Mouse (Mus musculus) myocyte (in vitro differentiated cells): ENCODE data around the gene Cnrip1. TPM values are rescaled to one million over a fixed set of nuclear protein-coding genes. Genes with fewer than 3 reads are reported as not detected.
A peak's percentile ranks its signal among the peaks of the same experiment; 100 is the strongest.
"Not testable (repeated sequence)": the region's sequence is repeated elsewhere in the genome, so short reads cannot be mapped to it uniquely, and the experiment has no call there.

Experiments
- H3K27me3 ChIP-seq: one replicate; pipeline ENCODE4 v1.6.1; 2011; ENCODE audit not compliant: control insufficient read depth, insufficient read depth, insufficient read length
- H3K36me3 ChIP-seq: one replicate; pipeline ENCODE4 v1.6.1; 2011; ENCODE audit not compliant: control insufficient read depth, insufficient read depth
- H3K4me2 ChIP-seq: one replicate; pipeline ENCODE4 v1.6.1; 2011; ENCODE audit warnings: low read depth, control low read depth
- H3K4me3 ChIP-seq: one replicate; pipeline ENCODE4 v1.5.1; 2011; ENCODE audit warnings: mild to moderate bottlenecking, control low read depth, moderate library complexity
- H3K79me2 ChIP-seq: one replicate; pipeline ENCODE4 v1.6.1; 2011; ENCODE audit not compliant: control insufficient read depth, insufficient read depth
- H3ac ChIP-seq: one replicate; pipeline ENCODE4 v1.6.1; 2011; ENCODE audit not compliant: control insufficient read depth, insufficient read length
- CEBPB ChIP-seq: IDR thresholded peaks from 2 replicates; pipeline ENCODE4 v1.6.1; 2011; ENCODE audit warnings: mild to moderate bottlenecking, moderate library complexity; ENCODE audit not compliant: poor library complexity, insufficient read depth, severe bottlenecking
- E2F4 ChIP-seq: IDR thresholded peaks from one replicate; pipeline ENCODE4 v1.6.1; 2011; ENCODE audit warnings: mild to moderate bottlenecking, control low read depth, moderate library complexity; ENCODE audit not compliant: insufficient read depth
- MAX ChIP-seq: IDR thresholded peaks from one replicate; pipeline ENCODE4 v1.6.1; 2011; ENCODE audit warnings: low read depth, mild to moderate bottlenecking, control low read depth
- MYOD1 ChIP-seq, 3 experiments: IDR thresholded peaks; one replicate each; pipeline ENCODE4 v1.6.1; 2011; ENCODE audit warnings: control low read depth in 2 of 3, low read depth in 2 of 3, mild to moderate bottlenecking in 2 of 3, moderate library complexity in 1 of 3; ENCODE audit not compliant: insufficient read length in 2 of 3, control insufficient read depth in 1 of 3
- MYOG ChIP-seq, 3 experiments: IDR thresholded peaks; one replicate each; pipeline ENCODE4 v1.6.1; 2011; ENCODE audit warnings: control low read depth in 2 of 3, low read depth in 2 of 3, mild to moderate bottlenecking in 2 of 3; ENCODE audit not compliant: insufficient read length in 2 of 3, control insufficient read depth in 1 of 3, insufficient read depth in 1 of 3
- POLR2A ChIP-seq: IDR thresholded peaks from one replicate; pipeline ENCODE4 v1.6.1; 2011; ENCODE audit warnings: low read depth, mild to moderate bottlenecking, control low read depth, moderate library complexity; ENCODE audit not compliant: insufficient read length
- POLR2AphosphoS2 ChIP-seq: IDR thresholded peaks from one replicate; pipeline ENCODE4 v1.6.1; 2011; ENCODE audit warnings: low read depth, control low read depth; ENCODE audit not compliant: insufficient read length
- REST ChIP-seq: IDR thresholded peaks from one replicate; pipeline ENCODE4 v1.6.1; 2011; ENCODE audit warnings: mild to moderate bottlenecking, control low read depth, moderate library complexity; ENCODE audit not compliant: insufficient read depth, insufficient read length
- SRF ChIP-seq: IDR thresholded peaks from one replicate; pipeline ENCODE4 v1.6.1; 2011; ENCODE audit warnings: low read depth; ENCODE audit not compliant: control insufficient read depth, insufficient read length
- TCF12 ChIP-seq: IDR thresholded peaks from one replicate; pipeline ENCODE4 v1.6.1; 2011; ENCODE audit warnings: mild to moderate bottlenecking, control low read depth; ENCODE audit not compliant: poor library complexity, insufficient read depth, severe bottlenecking
- TCF3 ChIP-seq: IDR thresholded peaks from one replicate; pipeline ENCODE4 v1.6.1; 2011; ENCODE audit warnings: low read depth, control low read depth; ENCODE audit not compliant: insufficient read length
- USF1 ChIP-seq: IDR thresholded peaks from one replicate; pipeline ENCODE4 v1.6.1; 2011; ENCODE audit warnings: low read depth, mild to moderate bottlenecking, control low read depth, moderate library complexity
- polyA plus RNA-seq: library from polyadenylated mRNA; unstranded; fragments of >200 nt; fragmentation: generic; extraction: Trizol; gene quantifications from one replicate; pipeline ENCODE4 v1.2.1, GENCODE M21; 2012; ENCODE audit warnings: missing spikeins

Gene Cnrip1
- 0.49 TPM for polyA plus RNA-seq

- Histone ChIP-seq H3K4me3 (no peak within 1 kb of the TSS), H3K4me2 (peak within 1 kb of the TSS; percentile 18), H3ac (no peak within 1 kb of the TSS), H3K27me3 (no peaks in the 10 kb centered on the region), H3K36me3 (no peaks in the 10 kb centered on the region), H3K79me2 (no peaks in the 10 kb centered on the region)
- TF ChIP-seq CEBPB (no peak), MYOG (IDR thresholded peaks at IDR 0.05; ENCODE audit: control insufficient read depth in 1 of 3, insufficient read depth in 1 of 3, insufficient read length in 2 of 3, low read depth in 2 of 3) (no peak)
These were observed at the start of gene Cnrip1, which contains the start of gene Plek for GRCm38 (mm10) chr11:17051545-17052475. Gene Cnrip1 (plus strand): TSS chr11:17051586. Gene Plek (minus strand): TSS chr11:17052381.

- no peak overlapping the region for H3K4me2 ChIP-seq
- TF ChIP-seq MAX (no peak), E2F4 (no peak), MYOD1 (IDR thresholded peaks at IDR 0.05; ENCODE audit: control insufficient read depth in 1 of 3, insufficient read length in 2 of 3, low read depth in 2 of 3) (no peak), USF1 (no peak), SRF (no peak), TCF3 (no peak), CEBPB (no peak), TCF12 (no peak), POLR2AphosphoS2 (no peak), REST (no peak), POLR2A (no peak), MYOG (IDR thresholded peaks at IDR 0.05; ENCODE audit: control insufficient read depth in 1 of 3, insufficient read depth in 1 of 3, insufficient read length in 2 of 3, low read depth in 2 of 3) (no peak)
These were observed 48.5 kb upstream of the Cnrip1 start for GRCm38 (mm10) chr11:17002739-17003373.

GRCm38 (mm10) chr11:17003757-17004156 is 47.6 kb upstream of the Cnrip1 start:
- Histone ChIP-seq H3K4me3 (no peak overlapping the region), H3ac (no peak overlapping the region), H3K79me2 (no peaks in the 10 kb centered on the region), H3K36me3 (no peaks in the 10 kb centered on the region), H3K4me2 (no peak overlapping the region), H3K27me3 (no peaks in the 10 kb centered on the region)
- TF ChIP-seq CEBPB (no peak), REST (no peak), SRF (no peak), POLR2AphosphoS2 (no peak), E2F4 (no peak), TCF12 (no peak), MYOG (IDR thresholded peaks at IDR 0.05; ENCODE audit: control insufficient read depth in 1 of 3, insufficient read depth in 1 of 3, insufficient read length in 2 of 3, low read depth in 2 of 3) (no peak), MAX (no peak), USF1 (no peak)

More at GRCm38 (mm10) chr11:17002739-17003373, 48.5 kb upstream of the Cnrip1 start:
- H3K27me3 ChIP-seq = no peaks in the 10 kb centered on the region
- H3K36me3 ChIP-seq = no peaks in the 10 kb centered on the region
- H3ac ChIP-seq = no peak overlapping the region
- H3K79me2 ChIP-seq = no peaks in the 10 kb centered on the region
- no peak overlapping the region for H3K4me3 ChIP-seq

GRCm38 (mm10) chr11:17004899-17005846 is 46.2 kb upstream of the Cnrip1 start:
- no peaks in the 10 kb centered on the region for H3K79me2 ChIP-seq
- H3K27me3 ChIP-seq = no peaks in the 10 kb centered on the region
- H3ac ChIP-seq = no peak overlapping the region
- no peak for TF ChIP-seq TCF12
- TF ChIP-seq REST = no peak
- no peak for TF ChIP-seq POLR2AphosphoS2
- no peak for TF ChIP-seq MYOG (IDR thresholded peaks at IDR 0.05; ENCODE audit: control insufficient read depth in 1 of 3, insufficient read depth in 1 of 3, insufficient read length in 2 of 3, low read depth in 2 of 3)
- TF ChIP-seq SRF = no peak
- no peak for TF ChIP-seq MAX
- TF ChIP-seq E2F4 = no peak
- no peak for TF ChIP-seq MYOD1 (IDR thresholded peaks at IDR 0.05; ENCODE audit: control insufficient read depth in 1 of 3, insufficient read length in 2 of 3, low read depth in 2 of 3)
- H3K4me2 ChIP-seq = no peak overlapping the region
- H3K36me3 ChIP-seq = no peaks in the 10 kb centered on the region
- no peak overlapping the region for H3K4me3 ChIP-seq

- not testable (repeated sequence) for H3K79me2 ChIP-seq, H3K4me2 ChIP-seq, H3K4me3 ChIP-seq
These were observed 44.9 kb upstream of the Cnrip1 start for GRCm38 (mm10) chr11:17006526-17006925.

More at GRCm38 (mm10) chr11:17006526-17006925, 44.9 kb upstream of the Cnrip1 start:
- not testable (repeated sequence) for H3ac ChIP-seq, H3K27me3 ChIP-seq, H3K36me3 ChIP-seq
